Mouse (Mus musculus): ENCODE results near the gene Mrps18a. TPM values are rescaled to one million over a fixed set of nuclear protein-coding genes. Genes with fewer than 3 reads are reported as not detected.

The Mrps18a gene
- polyA plus RNA-seq, 1 experiment from 2014 or later = 112 TPM

GRCm38 (mm10) chr17:46108286-46108685 lies 2.5 kb upstream of the Mrps18a start:
- peaks cover 15% of the 10 kb centered on the region for H3K4me1 ChIP-seq (ENCODE audit: control insufficient read depth, insufficient read depth, low read length)
- peaks cover 3% of the 10 kb centered on the region; the same call in 1 of the 2 replicates for H3K27me3 ChIP-seq (replicated peaks; ENCODE audit: control insufficient read depth, insufficient read depth, low read length)
- H3K4me2 ChIP-seq (ENCODE audit: low read depth, low read length) = no peak overlapping the region
- H3K4me3 ChIP-seq (ENCODE audit: low read depth, low read length) = no peak overlapping the region
- no peak for DNase-seq (ENCODE audit: low spot score)
- no peak overlapping the region for H3K9ac ChIP-seq (ENCODE audit: low read depth, low read length)
- no peak for ATAC-seq (ENCODE audit: low read depth)
- 83% methylated on average over 4 of the region's 4 CpGs for WGBS
- 0 out of 2 replicates have a peak, but pooled peaks cover 2% of the 10 kb centered on the region for H3K36me3 ChIP-seq (ENCODE audit: control insufficient read depth, insufficient read depth, low read length)
- no peak overlapping the region for H3K27ac ChIP-seq (replicated peaks; ENCODE audit: low read depth, low read length)
- no peaks in the 10 kb centered on the region for H3K9me3 ChIP-seq (ENCODE audit: control insufficient read depth, low read length)

GRCm38 (mm10) chr17:46115489-46115888 lies 4.7 kb downstream of the Mrps18a start:
- H3K4me3 ChIP-seq (ENCODE audit: low read depth, low read length) = no peak overlapping the region
- no peaks in the 10 kb centered on the region for H3K9me3 ChIP-seq (ENCODE audit: control insufficient read depth, low read length)
- no peak overlapping the region; the same call in 1 of the 2 replicates for H3K9ac ChIP-seq (ENCODE audit: low read depth, low read length)
- H3K27ac ChIP-seq (replicated peaks; ENCODE audit: low read depth, low read length) = peak overlapping the region; percentile 61
- peaks cover 26% of the 10 kb centered on the region for H3K36me3 ChIP-seq (ENCODE audit: control insufficient read depth, insufficient read depth, low read length)
- H3K27me3 ChIP-seq (replicated peaks; ENCODE audit: control insufficient read depth, insufficient read depth, low read length) = no peaks in the 10 kb centered on the region
- ATAC-seq (ENCODE audit: low read depth) (no peak), DNase-seq (ENCODE audit: low spot score) (no peak)
- 35% methylated on average over 2 of the region's 2 CpGs for WGBS
- H3K4me1 ChIP-seq (ENCODE audit: control insufficient read depth, insufficient read depth, low read length) = peaks cover 27% of the 10 kb centered on the region
- H3K4me2 ChIP-seq (ENCODE audit: low read depth, low read length) = no peak overlapping the region

GRCm38 (mm10) chr17:46116138-46116537 lies 5.4 kb downstream of the Mrps18a start:
- peaks cover 27% of the 10 kb centered on the region for H3K4me1 ChIP-seq (ENCODE audit: control insufficient read depth, insufficient read depth, low read length)
- ATAC-seq (ENCODE audit: low read depth) (peak; percentile 58), DNase-seq (ENCODE audit: low spot score) (peak; percentile 48)
- no peak overlapping the region for H3K4me3 ChIP-seq (ENCODE audit: low read depth, low read length)
- WGBS = 47% methylated on average over 11 of the region's 11 CpGs
- H3K4me2 ChIP-seq (ENCODE audit: low read depth, low read length) = no peak overlapping the region
- no peaks in the 10 kb centered on the region for H3K27me3 ChIP-seq (replicated peaks; ENCODE audit: control insufficient read depth, insufficient read depth, low read length)
- H3K9me3 ChIP-seq (ENCODE audit: control insufficient read depth, low read length) = no peaks in the 10 kb centered on the region
- no peak overlapping the region for H3K9ac ChIP-seq (ENCODE audit: low read depth, low read length)
- H3K36me3 ChIP-seq (ENCODE audit: control insufficient read depth, insufficient read depth, low read length) = peaks cover 26% of the 10 kb centered on the region
- peak overlapping the region; percentile 61 for H3K27ac ChIP-seq (replicated peaks; ENCODE audit: low read depth, low read length)

GRCm38 (mm10) chr17:46116881-46117280 lies 6.1 kb downstream of the Mrps18a start:
- Histone ChIP-seq H3K27me3 (replicated peaks; ENCODE audit: control insufficient read depth, insufficient read depth, low read length) (no peaks in the 10 kb centered on the region), H3K9ac (ENCODE audit: low read depth, low read length) (no peak overlapping the region), H3K9me3 (ENCODE audit: control insufficient read depth, low read length) (no peaks in the 10 kb centered on the region), H3K36me3 (ENCODE audit: control insufficient read depth, insufficient read depth, low read length) (peaks cover 27% of the 10 kb centered on the region), H3K27ac (replicated peaks; ENCODE audit: low read depth, low read length) (peak overlapping the region; percentile 61), H3K4me2 (ENCODE audit: low read depth, low read length) (no peak overlapping the region), H3K4me3 (ENCODE audit: low read depth, low read length) (no peak overlapping the region), H3K4me1 (ENCODE audit: control insufficient read depth, insufficient read depth, low read length) (peaks cover 21% of the 10 kb centered on the region; the same call in 1 of the 2 replicates)
- no peak for DNase-seq (ENCODE audit: low spot score)
- ATAC-seq (ENCODE audit: low read depth) = no peak
- 72% methylated on average over 3 of the region's 3 CpGs for WGBS

GRCm38 (mm10) chr17:46117623-46118422 lies 7.0 kb downstream of the Mrps18a start:
- Histone ChIP-seq H3K36me3 (ENCODE audit: control insufficient read depth, insufficient read depth, low read length) (peaks cover 36% of the 10 kb centered on the region), H3K4me2 (ENCODE audit: low read depth, low read length) (no peak overlapping the region), H3K4me3 (ENCODE audit: low read depth, low read length) (no peak overlapping the region), H3K4me1 (ENCODE audit: control insufficient read depth, insufficient read depth, low read length) (peaks cover 19% of the 10 kb centered on the region; the same call in 1 of the 2 replicates), H3K9ac (ENCODE audit: low read depth, low read length) (no peak overlapping the region), H3K27ac (replicated peaks; ENCODE audit: low read depth, low read length) (no peak overlapping the region), H3K27me3 (replicated peaks; ENCODE audit: control insufficient read depth, insufficient read depth, low read length) (no peaks in the 10 kb centered on the region), H3K9me3 (ENCODE audit: control insufficient read depth, low read length) (no peaks in the 10 kb centered on the region)
- 69% methylated on average over 13 of the region's 13 CpGs for WGBS
- DNase-seq (ENCODE audit: low spot score) (no peak), ATAC-seq (ENCODE audit: low read depth) (no peak)

- Histone ChIP-seq H3K9ac (ENCODE audit: low read depth, low read length) (no peak overlapping the region), H3K36me3 (ENCODE audit: control insufficient read depth, insufficient read depth, low read length) (peaks cover 39% of the 10 kb centered on the region), H3K27me3 (replicated peaks; ENCODE audit: control insufficient read depth, insufficient read depth, low read length) (no peaks in the 10 kb centered on the region), H3K4me2 (ENCODE audit: low read depth, low read length) (no peak overlapping the region), H3K4me1 (ENCODE audit: control insufficient read depth, insufficient read depth, low read length) (peaks cover 19% of the 10 kb centered on the region; the same call in 1 of the 2 replicates), H3K27ac (replicated peaks; ENCODE audit: low read depth, low read length) (no peak overlapping the region), H3K9me3 (ENCODE audit: control insufficient read depth, low read length) (no peaks in the 10 kb centered on the region), H3K4me3 (ENCODE audit: low read depth, low read length) (no peak overlapping the region)
- WGBS = 79% methylated on average over 4 of the region's 4 CpGs
- ATAC-seq (ENCODE audit: low read depth) = no peak
- peak; percentile 19 for DNase-seq (ENCODE audit: low spot score)
Observed at GRCm38 (mm10) chr17:46118423-46118850, 7.7 kb downstream of the Mrps18a start.

- H3K4me3 ChIP-seq (ENCODE audit: low read depth, low read length) = no peak overlapping the region
- WGBS = 85% methylated on average over 10 of the region's 10 CpGs
- H3K36me3 ChIP-seq (ENCODE audit: control insufficient read depth, insufficient read depth, low read length) = peaks cover 49% of the 10 kb centered on the region
- H3K9me3 ChIP-seq (ENCODE audit: control insufficient read depth, low read length) = no peaks in the 10 kb centered on the region
- H3K4me2 ChIP-seq (ENCODE audit: low read depth, low read length) = no peak overlapping the region
- peaks cover 19% of the 10 kb centered on the region; the same call in 1 of the 2 replicates for H3K4me1 ChIP-seq (ENCODE audit: control insufficient read depth, insufficient read depth, low read length)
- DNase-seq (ENCODE audit: low spot score) (no peak), ATAC-seq (ENCODE audit: low read depth) (no peak)
- no peak overlapping the region for H3K27ac ChIP-seq (replicated peaks; ENCODE audit: low read depth, low read length)
- H3K27me3 ChIP-seq (replicated peaks; ENCODE audit: control insufficient read depth, insufficient read depth, low read length) = no peaks in the 10 kb centered on the region
- H3K9ac ChIP-seq (ENCODE audit: low read depth, low read length) = no peak overlapping the region
Observed at GRCm38 (mm10) chr17:46119641-46120040, 8.9 kb downstream of the Mrps18a start.

- no peak for ATAC-seq (ENCODE audit: low read depth)
- WGBS = 96% methylated on average over 4 of the region's 4 CpGs
- Histone ChIP-seq H3K4me2 (ENCODE audit: low read depth, low read length) (no peak overlapping the region), H3K27me3 (replicated peaks; ENCODE audit: control insufficient read depth, insufficient read depth, low read length) (no peaks in the 10 kb centered on the region), H3K9ac (ENCODE audit: low read depth, low read length) (no peak overlapping the region), H3K36me3 (ENCODE audit: control insufficient read depth, insufficient read depth, low read length) (peaks cover 79% of the 10 kb centered on the region), H3K4me1 (ENCODE audit: control insufficient read depth, insufficient read depth, low read length) (0 out of 2 replicates have a peak, but pooled peaks cover 5% of the 10 kb centered on the region), H3K9me3 (ENCODE audit: control insufficient read depth, low read length) (no peaks in the 10 kb centered on the region), H3K27ac (replicated peaks; ENCODE audit: low read depth, low read length) (no peak overlapping the region), H3K4me3 (ENCODE audit: low read depth, low read length) (no peak overlapping the region)
- DNase-seq (ENCODE audit: low spot score) = no peak
Observed at GRCm38 (mm10) chr17:46122791-46123190, 12.0 kb downstream of the Mrps18a start.

All from embryonic facial prominence, embryonic 14.5 days (tissue).